Mouse (Mus musculus) right cerebral cortex, postnatal 36 days (tissue): ENCODE data around the gene Cxcl14.
A peak's percentile ranks its signal among the peaks of the same experiment; 100 is the strongest.

ENCODE experiments used
- DNase-seq, 2 experiments: peaks; one replicate each; pipeline ENCODE4 v3.0.0; 2022; ENCODE audit warnings: low spot score in 2 of 2, mixed read lengths in 1 of 2

Cxcl14 gene

DNA sequence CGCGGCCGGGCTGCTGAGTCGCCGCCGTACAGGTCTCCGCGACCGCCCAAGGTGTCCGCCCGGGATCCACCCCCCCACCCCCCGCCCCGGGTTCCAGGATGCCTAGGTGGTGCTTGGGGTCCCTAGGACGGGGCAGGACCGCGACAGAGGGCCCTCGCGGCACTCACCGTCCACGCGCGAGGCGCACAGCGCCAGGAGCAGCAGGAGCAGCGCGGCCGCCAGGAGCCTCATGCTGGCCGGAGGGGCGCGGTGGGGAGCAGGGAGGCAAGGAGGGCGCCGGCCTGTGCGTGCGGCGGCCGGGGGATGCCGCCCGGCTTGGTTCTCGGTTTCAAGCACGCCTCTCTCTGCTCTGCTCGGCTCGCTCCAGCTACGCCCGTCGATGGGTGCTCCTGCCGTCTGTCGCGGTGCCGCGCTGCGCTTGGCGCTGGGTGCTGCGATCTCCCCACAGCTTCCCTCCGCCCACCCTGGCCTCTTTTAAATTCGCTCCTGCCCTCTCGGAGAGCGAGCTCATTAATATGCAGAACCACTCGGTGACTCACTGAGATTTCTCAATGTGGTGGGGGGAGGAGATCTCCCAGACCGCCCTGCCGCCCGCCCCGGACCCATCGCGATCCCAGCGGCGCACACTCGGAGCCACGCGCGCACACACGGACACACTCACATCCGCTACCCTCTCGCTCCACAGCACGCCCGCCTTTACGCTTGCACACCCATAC lies at the start of gene Cxcl14:
Gene Cxcl14 (minus strand): TSS at position 609 of the 716 bp plus-strand sequence.
- peak; percentile 53 to 56 for DNase-seq

DNA sequence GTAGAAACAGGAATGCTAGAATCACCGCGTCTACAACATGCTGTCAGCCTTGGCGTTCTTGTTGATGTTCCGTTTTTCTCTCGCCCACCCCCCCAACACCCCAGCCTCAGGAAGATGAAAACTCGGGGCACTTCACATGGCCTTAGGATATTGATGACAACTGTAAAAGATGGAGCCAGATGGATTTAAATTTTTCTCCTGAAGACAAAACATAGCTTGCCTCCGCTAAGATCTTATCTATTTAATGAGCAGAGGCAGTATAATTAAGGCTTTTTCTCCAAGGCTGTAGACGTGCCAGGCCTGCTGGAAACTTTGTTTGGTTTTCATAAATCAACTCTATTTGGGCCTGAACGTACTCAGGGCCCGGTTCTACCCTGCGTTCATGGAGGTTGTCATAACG lies 48.0 kb upstream of the Cxcl14 start:
- no peak for DNase-seq

DNA sequence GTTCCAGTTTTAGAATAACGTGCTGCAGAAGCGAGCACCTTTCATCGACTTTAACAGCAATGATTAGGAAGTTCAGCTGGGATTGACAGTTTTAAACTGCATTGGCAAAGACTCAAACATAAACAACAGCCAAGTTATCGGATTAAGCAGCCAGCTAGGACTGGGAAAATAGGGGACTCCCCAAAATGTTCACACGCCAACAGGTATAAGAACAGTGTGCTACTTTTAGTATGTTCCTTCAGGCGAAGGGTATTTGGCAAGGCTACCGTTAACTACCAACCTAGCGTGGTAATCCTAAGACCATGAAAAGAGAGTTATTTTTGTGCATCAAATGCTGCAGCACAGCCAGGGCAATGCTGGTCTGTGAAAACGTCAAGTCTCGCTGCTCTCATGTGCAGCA lies 46.1 kb upstream of the Cxcl14 start:
- no peak for DNase-seq

DNA sequence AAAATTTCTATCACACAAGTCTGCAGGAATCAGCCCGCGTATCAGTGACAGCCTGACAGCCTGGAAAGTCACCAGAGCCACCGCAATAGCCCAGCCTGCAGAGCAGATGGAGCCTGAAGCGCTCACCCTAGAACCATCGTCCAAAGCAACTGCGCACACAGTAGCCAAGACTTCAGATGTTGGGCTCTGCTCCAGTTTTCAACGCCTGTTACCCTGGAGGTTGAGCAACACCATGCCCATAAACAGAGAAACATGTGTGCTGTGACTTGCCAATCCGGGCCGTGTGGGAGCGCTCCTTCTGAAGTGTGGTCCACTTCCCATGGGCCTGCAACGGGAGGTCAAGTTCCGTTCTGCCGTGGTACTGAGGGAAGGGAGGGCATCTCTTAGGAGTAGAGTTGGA lies 44.2 kb upstream of the Cxcl14 start:
- DNase-seq: no peak

DNA sequence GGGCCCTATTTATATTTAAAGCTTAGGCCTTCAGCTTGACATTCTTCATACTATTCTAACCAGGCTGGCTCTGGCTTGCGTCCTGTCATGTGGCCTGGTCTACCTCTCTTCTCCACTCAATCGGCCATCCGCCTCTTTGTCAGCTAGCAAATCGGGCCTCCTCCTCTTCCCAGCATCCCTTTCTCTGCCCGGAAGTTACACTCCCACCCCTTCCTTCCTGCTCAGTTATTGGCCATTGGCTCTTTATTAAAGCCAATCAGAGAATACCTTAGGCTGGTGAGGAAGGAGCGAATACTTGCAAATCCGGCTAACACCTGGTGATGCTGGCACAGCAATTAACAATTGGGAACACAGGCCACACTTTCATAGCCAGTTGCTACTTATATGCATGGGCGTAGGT lies 43.5 kb upstream of the Cxcl14 start:
- DNase-seq: no peak

DNA sequence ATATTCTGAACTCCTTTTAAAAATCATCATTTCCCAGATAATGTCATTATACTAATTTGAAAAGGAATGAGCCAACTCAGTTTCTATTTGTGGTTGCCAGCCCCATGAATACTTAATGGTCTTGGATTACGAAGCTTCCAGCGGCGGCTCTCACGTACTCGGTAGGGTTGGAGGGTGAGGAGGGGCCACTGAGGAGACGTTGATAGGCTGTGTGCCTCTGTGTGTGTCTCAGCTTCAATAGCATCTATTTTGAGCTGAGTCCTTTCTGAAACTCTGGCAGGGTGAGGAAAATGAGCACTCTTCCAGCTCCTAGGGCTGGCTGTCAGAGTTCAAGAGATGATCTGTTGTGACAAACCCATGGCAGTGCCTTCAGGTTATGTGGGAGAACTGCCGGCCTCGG lies 40.6 kb upstream of the Cxcl14 start:
- DNase-seq: no peak

DNA sequence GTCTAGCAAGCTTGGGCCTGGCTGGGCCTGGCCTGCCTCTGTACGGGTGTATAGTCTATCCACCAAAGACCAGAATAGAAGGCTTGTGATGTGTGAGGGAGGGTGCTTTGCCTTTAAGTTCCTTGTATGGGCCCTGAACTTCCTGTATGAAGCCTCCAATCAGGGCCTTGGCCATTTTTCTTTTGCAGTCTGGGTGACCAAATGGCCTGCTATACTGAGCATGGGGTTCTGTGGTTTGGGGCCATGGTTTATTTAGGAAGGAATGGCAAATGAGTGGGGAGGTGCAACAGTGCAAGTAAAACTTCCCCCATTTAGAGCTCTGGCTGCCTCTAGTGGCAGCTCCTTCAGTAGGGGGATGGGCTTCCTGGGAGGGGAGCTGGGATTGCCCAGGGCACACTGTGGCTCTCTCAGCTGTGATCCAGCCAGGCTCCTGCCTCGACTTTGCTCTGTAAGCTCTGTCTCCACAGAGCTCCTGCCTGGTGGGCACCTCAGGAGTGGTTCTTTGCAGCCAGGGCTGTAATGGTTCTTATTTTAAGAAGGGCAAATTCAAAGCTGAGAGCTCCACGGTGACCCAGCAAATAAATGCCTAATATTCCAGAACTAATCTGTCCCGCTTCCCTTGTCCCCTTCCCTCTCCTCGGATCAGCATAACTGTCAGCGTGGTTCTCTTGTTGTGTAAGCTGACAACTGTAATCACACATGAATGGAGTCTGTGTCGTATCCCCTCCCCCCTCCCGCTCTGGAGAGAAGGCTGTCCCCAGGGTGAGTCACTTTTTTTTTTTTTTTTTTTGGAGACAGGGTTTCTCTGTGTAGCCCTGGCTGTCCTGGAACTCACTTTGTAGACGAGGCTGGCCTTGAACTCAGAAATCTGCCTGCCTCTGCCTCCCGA lies 38.7 kb upstream of the Cxcl14 start:
- no peak for DNase-seq

DNA sequence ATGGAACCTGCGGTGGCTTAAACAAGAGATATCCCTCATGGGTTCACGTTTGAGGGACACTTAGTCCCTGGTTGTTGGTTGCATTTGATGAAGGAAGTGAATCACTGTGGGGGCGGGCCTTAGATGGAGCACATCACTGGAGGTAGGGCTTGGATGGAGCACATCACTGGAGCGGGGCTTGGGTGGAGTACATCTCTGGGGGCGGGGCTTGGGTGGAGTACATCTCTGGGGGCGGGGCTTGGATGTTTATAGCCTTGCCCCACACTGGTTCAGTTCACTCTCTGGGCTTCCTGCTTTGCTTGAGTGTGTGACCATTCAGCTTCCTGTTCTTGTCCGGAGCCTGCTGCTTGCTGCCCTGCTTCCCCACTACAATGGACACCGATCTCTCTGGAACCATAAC lies 37.9 kb upstream of the Cxcl14 start:
- DNase-seq: no peak

DNA sequence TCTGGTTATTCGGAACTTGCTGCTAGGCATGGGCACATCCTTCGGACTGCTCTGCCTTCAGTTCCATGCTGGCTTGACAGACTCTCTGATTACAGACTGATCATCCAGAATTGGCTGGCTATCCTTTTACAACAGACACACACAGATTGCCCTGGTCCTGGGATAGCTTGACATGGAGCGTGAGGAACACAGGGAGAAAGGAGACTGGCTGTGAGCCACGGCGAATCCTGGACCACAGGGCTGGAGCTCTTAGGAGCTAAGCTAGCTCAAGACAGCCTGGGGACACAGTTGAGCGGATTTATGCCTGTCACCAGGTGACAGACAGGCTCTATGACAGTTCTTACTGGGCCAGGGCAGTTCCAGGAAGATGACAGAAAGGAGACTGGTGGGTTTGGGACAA lies 36.0 kb upstream of the Cxcl14 start:
- no peak for DNase-seq

DNA sequence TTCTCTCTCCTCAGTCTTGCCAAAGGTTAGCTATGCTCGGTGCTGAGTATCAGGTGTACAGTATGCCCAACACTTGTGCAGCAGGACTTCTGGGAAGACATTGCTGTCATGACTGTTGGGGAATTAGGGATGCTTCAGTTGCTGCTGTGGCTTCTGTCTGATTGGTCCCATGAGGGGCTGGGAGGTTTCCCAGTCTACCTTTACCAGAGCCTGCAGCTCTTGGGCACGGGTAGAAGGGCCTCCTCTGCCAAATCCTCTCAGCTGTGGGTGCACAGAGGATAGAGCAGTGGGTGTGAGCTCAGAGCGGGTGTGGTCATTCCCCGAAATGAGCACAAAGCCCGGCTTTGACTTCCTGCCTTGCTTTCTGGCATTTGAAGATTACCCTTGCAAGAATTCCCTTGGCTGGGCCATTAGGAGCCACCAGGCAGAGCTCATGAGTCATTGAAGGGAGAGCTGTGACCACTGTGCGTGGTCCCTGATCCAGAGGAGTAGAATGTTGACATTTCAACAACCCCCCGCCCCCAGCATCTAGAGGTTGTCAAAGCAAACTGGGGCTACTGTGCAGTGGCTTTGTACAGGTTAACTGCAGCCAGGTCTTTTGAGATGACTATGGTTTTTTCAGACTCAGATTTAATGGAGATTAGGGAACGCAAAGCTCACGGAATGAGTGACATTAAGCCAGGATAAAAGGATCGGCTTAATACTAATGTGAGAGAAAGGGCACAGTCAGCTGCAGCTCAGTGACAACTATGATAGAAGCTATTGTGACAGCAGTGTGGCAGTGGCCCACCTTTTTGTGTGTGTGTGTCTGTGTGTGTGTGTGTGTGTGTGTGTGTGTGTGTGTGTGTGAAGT lies 34.5 kb upstream of the Cxcl14 start:
- no peak for DNase-seq

DNA sequence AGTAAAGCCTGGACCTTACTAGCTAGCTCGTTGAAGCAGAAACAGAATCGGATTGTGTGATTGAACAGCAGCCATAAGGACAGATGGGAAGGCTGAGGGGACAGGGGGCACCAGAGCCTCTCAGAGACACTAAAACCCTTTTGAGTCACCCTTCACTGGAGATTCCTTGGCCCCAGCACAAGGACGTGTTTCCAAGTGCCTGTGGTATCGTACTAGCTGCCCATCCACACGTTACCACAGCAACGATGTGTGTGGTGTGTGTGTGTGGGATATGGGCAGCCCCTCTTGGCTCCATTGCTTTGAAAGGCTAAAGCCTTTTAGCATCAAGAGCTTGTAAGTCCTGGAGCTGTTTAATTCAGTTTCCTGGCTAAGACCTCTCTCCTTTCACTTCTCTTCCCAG lies 33.4 kb upstream of the Cxcl14 start:
- DNase-seq: no peak

DNA sequence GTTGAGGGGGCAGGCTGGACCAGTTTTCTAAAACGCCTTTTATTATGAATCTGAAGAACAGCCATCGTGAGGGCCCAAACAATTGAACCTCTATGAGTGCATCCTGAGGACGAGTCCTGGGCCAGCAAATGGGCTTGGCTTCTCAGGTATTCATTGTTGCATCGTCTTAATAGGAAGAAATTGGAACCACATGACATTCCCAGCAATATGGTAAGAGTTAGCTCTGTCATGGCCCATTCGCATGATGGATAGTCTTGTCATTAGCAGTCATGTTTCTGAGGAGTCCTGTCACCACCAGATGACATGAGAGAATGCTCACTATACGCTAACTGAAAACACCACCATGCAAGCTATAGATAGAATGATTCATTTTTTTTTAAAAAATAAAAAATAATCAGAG lies 32.8 kb upstream of the Cxcl14 start:
- no peak for DNase-seq

DNA sequence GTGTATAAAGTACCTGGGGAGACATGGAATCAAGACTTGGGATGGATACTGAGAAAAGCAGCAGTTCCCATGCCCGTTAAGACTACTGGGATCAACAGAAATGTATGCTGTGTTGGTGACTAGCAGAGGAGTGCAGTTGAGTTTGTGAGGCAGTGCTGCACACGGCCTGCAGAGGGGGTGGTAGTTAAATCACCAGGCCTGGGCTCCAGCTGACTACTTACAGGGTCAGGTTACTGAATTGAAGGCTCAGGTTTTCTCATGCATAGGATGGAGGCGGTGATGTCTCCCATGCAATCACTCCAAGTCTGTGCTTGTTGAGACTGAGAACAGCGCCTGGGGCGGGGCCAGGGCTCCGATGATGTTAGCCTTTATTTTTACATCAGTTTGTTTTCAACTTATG lies 31.4 kb upstream of the Cxcl14 start:
- no peak for DNase-seq

DNA sequence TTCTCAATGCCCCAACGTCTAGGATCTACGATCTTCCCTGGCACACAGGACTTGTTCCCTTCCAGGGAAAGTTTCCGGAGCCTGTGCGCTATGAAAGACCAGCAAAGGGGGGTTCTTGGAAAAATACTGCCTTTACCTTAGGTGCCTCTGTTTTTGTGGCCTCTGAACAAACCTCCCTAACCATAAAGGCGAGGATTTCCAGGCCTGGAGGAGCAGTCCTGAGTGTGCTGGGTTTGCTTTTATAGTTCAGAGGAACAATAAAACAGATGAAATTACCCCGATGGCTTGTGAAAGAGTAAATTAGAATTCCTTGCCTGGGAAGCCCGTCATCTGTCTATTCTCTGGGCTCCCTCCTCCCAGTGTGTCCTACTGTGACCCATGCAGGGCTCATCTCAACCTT lies 25.3 kb upstream of the Cxcl14 start:
- DNase-seq: no peak

DNA sequence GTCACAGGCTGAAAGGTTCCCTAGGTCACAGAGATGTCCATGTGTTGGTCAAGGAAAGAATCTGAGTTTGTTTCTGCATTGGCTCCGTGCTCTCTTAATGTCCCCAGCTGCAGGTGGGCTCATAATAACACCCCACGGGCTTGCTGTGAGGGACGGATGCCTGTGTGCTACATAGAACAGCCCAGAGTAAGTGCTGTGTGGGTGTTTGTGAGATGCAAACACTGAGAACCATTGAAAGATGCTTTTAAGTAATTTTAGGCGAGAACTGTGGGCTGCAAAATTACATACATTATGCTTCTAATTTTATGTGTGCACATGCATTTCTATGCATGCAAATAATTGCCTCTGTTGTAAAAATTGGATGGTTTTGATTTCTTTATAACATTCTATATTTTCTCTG lies 20.6 kb upstream of the Cxcl14 start:
- peak; percentile 24 to 61 for DNase-seq

DNA sequence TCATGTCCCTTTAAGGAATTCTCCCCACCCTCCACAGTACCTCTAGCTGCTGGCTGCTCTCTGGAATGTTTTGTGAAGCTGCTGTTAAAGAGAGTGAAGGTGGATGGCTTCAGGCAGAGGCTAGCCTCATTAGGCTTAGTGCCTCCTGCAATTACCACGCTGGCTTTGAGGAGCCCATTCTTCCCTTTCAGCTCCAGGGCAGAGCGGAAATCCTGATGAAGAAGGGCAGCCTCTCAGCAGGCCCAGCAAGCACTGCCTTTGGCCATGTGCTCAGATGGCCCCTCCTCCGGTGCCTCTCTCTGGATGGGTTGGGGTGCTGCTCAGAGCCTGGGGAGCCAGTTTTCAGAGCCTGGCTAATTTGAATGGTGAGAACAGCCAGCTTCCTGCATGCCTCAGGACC lies 18.9 kb upstream of the Cxcl14 start:
- DNase-seq: peak; percentile 14 to 23

DNA sequence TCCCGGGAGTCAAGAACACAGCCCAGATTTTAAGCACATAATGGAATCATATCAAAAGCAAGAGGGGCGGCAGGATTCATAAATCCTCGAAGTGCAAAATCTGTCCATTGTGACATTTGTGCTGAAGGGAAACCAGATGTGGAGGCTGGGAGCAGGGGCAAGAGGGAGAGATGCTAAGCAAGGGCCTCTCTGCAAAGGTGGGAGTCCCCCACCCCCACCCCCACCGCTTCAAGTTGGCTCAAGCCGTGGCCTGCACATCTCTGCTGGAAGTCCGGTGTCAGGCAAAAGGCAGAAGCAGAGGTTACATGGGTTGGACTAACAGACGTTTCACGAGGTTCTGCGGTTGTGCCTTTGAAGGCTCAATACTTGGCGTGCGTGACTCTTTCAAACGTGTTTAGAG lies 8.7 kb upstream of the Cxcl14 start:
- DNase-seq: no peak

DNA sequence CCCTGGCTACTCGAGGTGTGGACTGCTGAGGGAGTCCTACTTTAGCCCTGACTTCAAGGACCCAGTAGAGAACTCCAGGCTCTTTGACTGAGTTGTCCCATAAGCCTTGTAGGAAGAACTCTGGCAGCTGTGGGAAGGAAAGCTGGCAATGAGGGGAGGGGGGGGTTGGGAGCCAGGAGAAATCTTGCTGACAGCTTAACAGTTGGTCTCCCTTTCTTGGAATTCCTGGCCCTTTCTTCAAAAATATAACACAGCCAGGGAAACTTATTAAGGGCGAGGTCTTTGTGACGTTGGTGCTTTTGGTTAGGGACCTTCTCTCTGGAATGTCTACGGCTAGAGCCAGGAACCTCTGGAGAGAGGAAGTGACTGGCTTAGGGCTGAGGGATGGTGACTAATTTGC lies 8.1 kb upstream of the Cxcl14 start:
- no peak for DNase-seq

DNA sequence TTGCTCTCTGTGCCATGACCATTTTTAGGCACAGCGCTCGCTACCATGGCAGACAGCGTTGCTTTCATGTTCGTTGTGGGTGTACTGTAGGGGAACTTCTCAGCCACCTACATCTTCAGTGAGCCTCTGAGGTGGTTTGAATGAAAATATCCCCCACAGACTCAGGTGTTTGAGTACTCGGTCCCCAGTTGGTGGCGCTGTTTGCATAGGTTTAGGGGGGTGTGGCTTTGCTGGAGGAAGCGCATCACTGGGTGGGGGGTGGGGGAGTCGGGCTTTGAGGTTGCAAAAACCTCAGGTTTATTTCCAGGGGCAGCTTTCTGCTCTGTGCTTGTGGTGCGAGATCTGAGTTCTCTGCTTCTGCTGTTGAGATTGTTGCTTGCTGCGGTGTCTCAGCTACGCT lies 3.0 kb upstream of the Cxcl14 start:
- DNase-seq: no peak

DNA sequence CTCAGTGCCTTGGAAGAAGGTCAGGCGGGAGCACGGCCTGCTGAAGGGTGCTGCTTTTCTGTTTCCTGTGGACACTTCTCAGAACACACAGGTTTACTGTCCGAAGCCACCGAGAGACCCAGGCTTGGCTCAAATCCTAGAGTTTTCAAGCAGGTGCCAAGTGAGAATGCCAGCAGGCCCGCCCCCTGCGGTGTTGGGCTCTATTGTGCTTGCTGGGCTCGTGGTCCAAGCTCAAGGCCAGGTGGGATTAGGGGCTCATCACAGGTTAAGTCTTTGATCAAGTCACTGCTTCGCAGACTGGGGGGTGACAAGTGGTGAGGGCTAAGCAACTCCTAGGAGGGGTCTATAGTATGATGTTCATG lies 289 bp upstream of the Cxcl14 start:
- no peak for DNase-seq

DNA sequence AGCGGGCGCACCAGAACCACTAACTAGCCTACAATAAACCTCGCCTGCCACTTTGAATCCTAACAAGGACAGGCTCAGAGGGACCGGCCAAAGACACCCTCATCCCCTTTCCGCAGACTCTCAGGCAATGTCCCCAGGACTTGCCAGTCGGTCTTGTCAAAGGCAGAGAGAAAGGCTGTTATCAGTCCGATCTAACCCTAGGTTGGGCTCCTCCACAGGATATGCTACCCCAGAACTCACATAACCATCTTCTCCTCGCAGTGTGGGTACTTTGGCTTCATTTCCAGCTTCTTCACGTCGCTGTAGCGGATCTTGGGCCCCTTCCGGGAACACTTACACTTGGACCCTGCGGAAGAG lies 787 bp downstream of the Cxcl14 start:
- DNase-seq: no peak

DNA sequence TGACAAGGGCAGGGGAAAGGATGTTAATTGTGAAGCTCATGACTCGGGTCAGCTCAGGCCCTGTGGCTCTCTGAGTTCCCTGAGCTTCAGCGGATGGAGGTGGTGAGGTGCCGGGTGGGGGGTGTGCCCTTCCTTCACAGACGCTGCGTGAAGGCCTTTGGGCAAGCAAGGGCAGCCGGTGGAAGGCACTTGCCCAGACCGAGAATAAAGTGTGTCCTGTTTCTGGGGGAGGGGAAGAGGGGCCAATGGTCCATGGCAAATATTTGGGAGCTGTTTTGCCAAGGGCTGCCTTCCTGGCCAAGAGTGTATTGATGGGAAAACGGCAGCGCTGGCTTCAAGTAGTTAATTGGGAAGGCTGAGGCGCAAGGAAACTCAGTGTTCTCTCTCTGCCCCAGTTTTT lies 1.4 kb downstream of the Cxcl14 start:
- DNase-seq: peak; percentile 24 to 36

DNA sequence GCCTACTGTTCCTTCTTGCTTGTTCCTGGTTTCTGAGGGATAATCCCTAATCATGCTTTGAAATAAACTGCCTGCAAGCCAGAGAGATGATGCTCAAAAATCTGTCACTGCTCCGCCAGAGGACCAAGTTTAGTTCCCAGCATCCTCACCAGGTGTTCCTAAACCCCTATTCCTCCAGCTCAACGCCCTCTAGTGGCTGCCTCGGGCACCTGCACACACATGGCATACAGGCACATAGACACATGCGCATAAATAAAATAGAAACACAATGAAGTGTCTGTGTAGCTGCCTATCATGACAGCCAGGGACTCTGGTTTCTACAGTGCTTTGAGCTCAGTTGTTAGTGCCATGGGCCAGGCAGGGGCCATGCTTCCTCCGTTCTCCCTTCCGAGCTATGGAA lies 6.4 kb downstream of the Cxcl14 start:
- no peak for DNase-seq
